Mouse (Mus musculus): ENCODE results near the gene Anxa6. TPM values are rescaled to one million over a fixed set of nuclear protein-coding genes. Genes with fewer than 3 reads are reported as not detected.

Gene Anxa6
- total and polyA plus RNA-seq, 3 experiments: 47.0 to 49.4 TPM; not detected in 1

- DNase-seq (ENCODE audit: low read depth, low spot score): peak; percentile 65
- H3K4me1 ChIP-seq (ENCODE audit: control insufficient read depth in 1 of 2, insufficient read depth in 2 of 2, low read length in 2 of 2): peaks cover 6 to 16% of the 10 kb centered on the region in 2 experiments
- H3K27ac ChIP-seq (ENCODE audit: control insufficient read depth, low read depth, low read length): no peak overlapping the region
- peaks cover 0 to 10% of the 10 kb centered on the region in 2 experiments; a peak in 3 of 4 replicates for H3K36me3 ChIP-seq (ENCODE audit: control insufficient read depth in 1 of 2, insufficient read depth in 2 of 2, low read length in 2 of 2)
- no peaks in the 10 kb centered on the region for H3K9me3 ChIP-seq (replicated peaks; ENCODE audit: insufficient read depth, low read length)
- no peaks in the 10 kb centered on the region for H3K27me3 ChIP-seq (ENCODE audit: control insufficient read depth in 1 of 2, insufficient read depth in 2 of 2, low read length in 2 of 2)
- no peak overlapping the region for H3K4me3 ChIP-seq (ENCODE audit: control insufficient read depth in 1 of 2, insufficient read depth in 1 of 2, low read depth in 2 of 2, low read length in 2 of 2)
- H3K79me2 ChIP-seq (ENCODE audit: control insufficient read depth, insufficient read depth, low read length, poor library complexity): no peaks in the 10 kb centered on the region
- peak; percentile 57 for TF ChIP-seq ZNF384 (IDR thresholded peaks at IDR 0.05; ENCODE audit: low read depth, low read length)
- no peak for TF ChIP-seq POLR2AphosphoS5 (IDR thresholded peaks at IDR 0.05; ENCODE audit: borderline replicate concordance, low read depth, low read length)
- peak; percentile 94 for TF ChIP-seq SMC3 (IDR thresholded peaks at IDR 0.05; ENCODE audit: low read depth, low read length)
- peak; percentile 78 to 84 (median 81) for TF ChIP-seq CTCF (IDR thresholded peaks at IDR 0.05 in 2 of 3, conservative IDR thresholded peaks at IDR 0.05 in 1 of 3; ENCODE audit: control insufficient read depth in 1 of 3, insufficient read depth in 1 of 3, low read depth in 2 of 3, low read length in 3 of 3, poor library complexity in 1 of 3, severe bottlenecking in 1 of 3)
- peak; percentile 78 for TF ChIP-seq RAD21 (IDR thresholded peaks at IDR 0.05; ENCODE audit: low read depth, low read length)
- TF ChIP-seq BHLHE40 (IDR thresholded peaks at IDR 0.05; ENCODE audit: borderline replicate concordance, low read depth, low read length): no peak
- TF ChIP-seq ZC3H11A (IDR thresholded peaks at IDR 0.05; ENCODE audit: low read depth, low read length): peak; percentile 93
- TF ChIP-seq MYC (IDR thresholded peaks at IDR 0.05; ENCODE audit: low read depth, low read length): peak; percentile 61; the same call in 1 of the 2 replicates
- 0 out of 2 replicates have a peak, but pooled peaks have one; percentile 59 for TF ChIP-seq MAZ (IDR thresholded peaks at IDR 0.05; ENCODE audit: low read depth, low read length)
- H3K9ac ChIP-seq (ENCODE audit: control insufficient read depth, low read depth, low read length, poor library complexity, severe bottlenecking): no peak overlapping the region
These were observed 101.7 kb downstream of the Anxa6 start for GRCm38 (mm10) chr11:54931405-54932093.

- Histone ChIP-seq H3K36me3 (ENCODE audit: control insufficient read depth in 1 of 2, insufficient read depth in 2 of 2, low read length in 2 of 2) (peaks cover 0 to 2% of the 10 kb centered on the region in 2 experiments; a peak in 2 of 4 replicates), H3K4me3 (ENCODE audit: control insufficient read depth in 1 of 2, insufficient read depth in 1 of 2, low read depth in 2 of 2, low read length in 2 of 2) (no peak overlapping the region), H3K4me1 (ENCODE audit: control insufficient read depth in 1 of 2, insufficient read depth in 2 of 2, low read length in 2 of 2) (peaks cover under 1 to 5% of the 10 kb centered on the region in 2 experiments; a peak in 2 of 4 replicates), H3K9me3 (replicated peaks; ENCODE audit: insufficient read depth, low read length) (no peaks in the 10 kb centered on the region), H3K79me2 (ENCODE audit: control insufficient read depth, insufficient read depth, low read length, poor library complexity) (no peaks in the 10 kb centered on the region), H3K27me3 (ENCODE audit: control insufficient read depth in 1 of 2, insufficient read depth in 2 of 2, low read length in 2 of 2) (no peaks in the 10 kb centered on the region), H3K9ac (ENCODE audit: control insufficient read depth, low read depth, low read length, poor library complexity, severe bottlenecking) (no peak overlapping the region), H3K27ac (ENCODE audit: control insufficient read depth, low read depth, low read length) (no peak overlapping the region)
- no peak for TF ChIP-seq E2F4 (IDR thresholded peaks at IDR 0.05; ENCODE audit: borderline replicate concordance, low read depth, low read length)
- TF ChIP-seq TAL1 (IDR thresholded peaks at IDR 0.05; ENCODE audit: low read length): no peak
- peak; percentile 85 for TF ChIP-seq SMC3 (IDR thresholded peaks at IDR 0.05; ENCODE audit: low read depth, low read length)
- peak; percentile 65 for TF ChIP-seq RAD21 (IDR thresholded peaks at IDR 0.05; ENCODE audit: low read depth, low read length)
- no peak for TF ChIP-seq MAFK (IDR thresholded peaks at IDR 0.05; ENCODE audit: borderline replicate concordance, low read depth, low read length)
- TF ChIP-seq ETS1 (IDR thresholded peaks at IDR 0.05; ENCODE audit: low read depth, low read length): no peak
- no peak for TF ChIP-seq MYB (IDR thresholded peaks at IDR 0.05; ENCODE audit: low read depth, low read length)
- TF ChIP-seq CTCF (IDR thresholded peaks at IDR 0.05 in 2 of 3, conservative IDR thresholded peaks at IDR 0.05 in 1 of 3; ENCODE audit: control insufficient read depth in 1 of 3, insufficient read depth in 1 of 3, low read depth in 2 of 3, low read length in 3 of 3, poor library complexity in 1 of 3, severe bottlenecking in 1 of 3): peak; percentile 64 to 88 (median 80)
- no peak for TF ChIP-seq MEF2A (IDR thresholded peaks at IDR 0.05; ENCODE audit: extremely low read depth, insufficient replicate concordance, low read depth, low read length, poor library complexity, severe bottlenecking)
- TF ChIP-seq POLR2A (IDR thresholded peaks at IDR 0.05; ENCODE audit: control insufficient read depth in 1 of 2, insufficient read depth in 1 of 2, low read depth in 1 of 2, low read length in 2 of 2, poor library complexity in 1 of 2): no peak
- TF ChIP-seq KAT2A (conservative IDR thresholded peaks at IDR 0.05; ENCODE audit: low read depth, low read length): no peak
- TF ChIP-seq ZC3H11A (IDR thresholded peaks at IDR 0.05; ENCODE audit: low read depth, low read length): peak; percentile 65
- TF ChIP-seq GATA1 (IDR thresholded peaks at IDR 0.05; ENCODE audit: low read depth, low read length): no peak
- peak; percentile 66 for DNase-seq (ENCODE audit: low read depth, low spot score)
These were observed 102.8 kb downstream of the Anxa6 start for GRCm38 (mm10) chr11:54930318-54930979.
